Mouse (Mus musculus): ENCODE results near the gene Nr5a1.
A peak's percentile ranks its signal among the peaks of the same experiment; 100 is the strongest.

The Nr5a1 gene

GRCm38 (mm10) chr2:38647661-38648060 is 66.7 kb downstream of the Nr5a1 start:
- DNase-seq, result no peak

- DNase-seq, result no peak
Measured at GRCm38 (mm10) chr2:38647201-38647606, 67.1 kb downstream of the Nr5a1 start.

DNA sequence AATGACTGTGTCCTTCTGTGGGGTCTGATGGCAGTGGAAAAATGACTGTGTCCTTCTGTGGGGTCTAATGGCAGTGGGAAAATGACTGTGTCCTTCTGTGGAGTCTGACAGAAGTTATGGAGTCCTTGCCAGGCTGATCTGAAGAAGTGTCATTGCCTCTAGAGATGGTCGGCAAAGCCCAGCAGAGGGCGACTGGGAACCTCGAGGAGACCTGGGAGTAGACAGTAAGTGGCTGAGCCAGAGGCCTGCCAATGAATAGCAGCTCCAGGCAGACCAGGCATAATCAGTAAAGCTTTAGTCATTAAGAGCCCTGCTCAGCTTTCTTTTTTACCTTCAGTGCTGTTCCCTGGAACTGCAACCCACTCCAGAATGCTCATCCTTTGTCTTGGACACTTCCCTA is 68.4 kb downstream of the Nr5a1 start:
- DNase-seq, result peak; percentile 74 to 84

DNA sequence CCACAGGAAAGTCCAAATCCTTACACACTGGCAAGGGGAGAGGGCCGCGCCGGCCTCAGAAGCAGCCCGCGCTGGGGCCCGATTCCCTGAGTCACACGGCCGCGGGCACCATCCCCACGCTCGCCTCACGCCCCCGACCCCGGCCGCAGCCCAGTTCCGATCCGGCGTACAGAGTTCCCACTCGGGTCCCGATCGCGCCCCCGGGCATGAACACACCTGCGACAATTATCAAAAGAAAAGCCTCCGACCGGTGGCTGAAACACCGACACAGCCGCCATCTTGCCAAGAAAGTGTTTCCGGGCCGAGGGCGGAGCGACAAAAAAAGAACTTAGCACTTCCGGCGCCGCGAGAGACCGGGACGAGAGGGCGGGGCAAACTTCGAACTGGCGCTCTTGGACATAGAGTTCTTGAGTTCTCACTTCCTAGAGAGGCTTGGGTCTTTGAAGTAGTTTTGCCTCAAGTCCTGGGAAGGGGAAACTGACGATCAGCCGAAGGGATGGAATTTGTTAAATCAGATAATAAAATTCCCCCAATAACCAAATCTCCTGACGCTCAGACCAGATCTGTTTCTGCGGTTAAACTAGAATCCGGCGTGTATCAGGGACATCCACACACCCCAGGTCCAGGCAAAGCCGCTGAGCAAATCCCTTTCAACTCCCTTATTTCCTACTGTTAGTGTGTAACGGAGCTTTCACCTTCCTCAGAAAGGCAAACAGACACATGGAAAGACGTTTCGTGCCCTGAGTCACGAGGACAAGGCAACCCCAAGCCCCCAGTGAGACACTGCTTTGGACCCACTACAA is 70.5 kb downstream of the Nr5a1 start, which contains the start of gene Psmb7:
Psmb7 (minus strand) TSS at position 463 of the 803 bp plus-strand sequence.
- DNase-seq, result peak; percentile 90 to 93

Data from kidney, adult 8-10 months (tissue).